Mouse (Mus musculus): ENCODE data around the gene Gpr137.

- peak; percentile 58 for TF ChIP-seq CTCF (IDR thresholded peaks at IDR 0.05; ENCODE audit: insufficient read depth, low read depth, low read length)
- TF ChIP-seq POLR2A (IDR thresholded peaks at IDR 0.05; ENCODE audit: insufficient read depth, low read depth, low read length): no peak
Observed at GRCm38 (mm10) chr19:6969665-6970381, 27.5 kb upstream of the Gpr137 start.

Data from olfactory bulb, adult 2 months (tissue).